Mouse (Mus musculus) heart, adult 2 months (tissue): ENCODE data around the gene Kin.

Experiments
- CTCF ChIP-seq: fragments of 200-600 bp; IDR thresholded peaks from 2 replicates; pipeline ENCODE4 v1.8.1; 2022; ENCODE audit warnings: antibody characterized with exemption, mild to moderate bottlenecking, moderate library complexity
- EP300 ChIP-seq: fragments of 200-500 bp; IDR thresholded peaks from 2 replicates; pipeline ENCODE4 v1.6.1; 2011; ENCODE audit warnings: low read depth, low read length, control low read depth; ENCODE audit not compliant: insufficient read depth
- POLR2A ChIP-seq: fragments of 200-500 bp; IDR thresholded peaks from 2 replicates; pipeline ENCODE4 v1.6.1; 2011; ENCODE audit warnings: mild to moderate bottlenecking, low read depth, low read length, control low read depth; ENCODE audit not compliant: insufficient read depth

DNA sequence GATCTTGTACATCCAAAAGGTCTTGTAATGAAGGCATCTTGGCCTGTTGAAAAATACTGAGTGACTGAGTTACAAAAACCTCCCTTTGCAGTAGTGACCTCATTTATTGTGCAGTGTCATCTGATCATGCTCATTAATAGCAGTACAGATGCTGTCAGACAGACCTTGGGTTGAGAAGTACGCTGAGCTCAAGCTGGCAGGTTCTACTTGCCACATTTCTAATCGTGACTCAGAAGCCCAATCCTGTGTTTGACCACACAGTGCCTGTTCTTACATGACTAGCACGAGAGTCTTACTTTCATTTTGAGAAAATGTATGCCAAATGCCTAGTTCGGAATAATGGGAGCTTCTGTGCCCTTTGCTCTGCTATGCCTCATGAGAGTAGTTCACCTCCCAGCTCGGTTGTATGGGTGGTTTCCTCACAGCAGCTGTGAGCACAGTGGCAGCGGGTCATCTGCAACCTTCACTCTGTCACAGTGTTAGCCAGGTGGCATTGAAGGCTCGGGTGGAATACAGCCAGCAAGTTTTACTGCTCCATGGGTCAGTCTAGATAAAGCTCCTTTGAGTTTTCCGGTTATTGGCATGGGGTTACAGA, 7.0 kb downstream of the Kin start:
- TF ChIP-seq CTCF (no peak), EP300 (no peak), POLR2A (no peak)
